Mouse (Mus musculus) kidney, adult 9 months (tissue): Measurements from ENCODE around the gene Cyp4a10.
A peak's percentile ranks its signal among the peaks of the same experiment; 100 is the strongest.
"Not testable (repeated sequence)": the region's sequence is repeated elsewhere in the genome, so short reads cannot be mapped to it uniquely, and the experiment has no call there.

Source experiments
- DNase-seq: peaks from one replicate; pipeline ENCODE4 v3.0.0; 2022

Cyp4a10 gene

GRCm38 (mm10) chr4:115518000-115518399 lies at the start of gene Cyp4a10:
Gene Cyp4a10, plus strand, starts transcription at chr4:115518264.
- peak; percentile 76 for DNase-seq

- DNase-seq = not testable (repeated sequence)
Observed at GRCm38 (mm10) chr4:115473585-115473984, 44.5 kb upstream of the Cyp4a10 start.

GRCm38 (mm10) chr4:115476051-115476450 lies 42.0 kb upstream of the Cyp4a10 start:
- DNase-seq = peak; percentile 72

- DNase-seq = no peak
Observed at GRCm38 (mm10) chr4:115481006-115481652, 36.9 kb upstream of the Cyp4a10 start.

- DNase-seq = no peak
Observed at GRCm38 (mm10) chr4:115496001-115496400, 22.1 kb upstream of the Cyp4a10 start, which contains the start of gene Cyp4a14. Gene Cyp4a14, minus strand, starts transcription at chr4:115496142.

GRCm38 (mm10) chr4:115497466-115497865 lies 20.6 kb upstream of the Cyp4a10 start:
- DNase-seq = peak; percentile 85

- DNase-seq = peak; percentile 87
Observed at GRCm38 (mm10) chr4:115513964-115514363, 4.1 kb upstream of the Cyp4a10 start.

GRCm38 (mm10) chr4:115519444-115519843 lies 1.4 kb downstream of the Cyp4a10 start:
- DNase-seq = no peak

- no peak for DNase-seq
Observed at GRCm38 (mm10) chr4:115521766-115522165, 3.7 kb downstream of the Cyp4a10 start.

- DNase-seq = no peak
Observed at GRCm38 (mm10) chr4:115545101-115545500, 27.0 kb downstream of the Cyp4a10 start.

- peak; percentile 42 for DNase-seq
Observed at GRCm38 (mm10) chr4:115546141-115546828, 28.2 kb downstream of the Cyp4a10 start.

GRCm38 (mm10) chr4:115552726-115553125 lies 34.7 kb downstream of the Cyp4a10 start:
- DNase-seq = peak; percentile 81

GRCm38 (mm10) chr4:115555513-115555912 lies 37.4 kb downstream of the Cyp4a10 start:
- DNase-seq = peak; percentile 82

- peak; percentile 71 for DNase-seq
Observed at GRCm38 (mm10) chr4:115557861-115558561, 39.9 kb downstream of the Cyp4a10 start.

- not testable (repeated sequence) for DNase-seq
Observed at GRCm38 (mm10) chr4:115561236-115561635, 43.2 kb downstream of the Cyp4a10 start.

GRCm38 (mm10) chr4:115563401-115563800 lies 45.3 kb downstream of the Cyp4a10 start, which contains the start of gene Cyp4a31:
Gene Cyp4a31, plus strand, starts transcription at chr4:115563649.
- DNase-seq = peak; percentile 84

GRCm38 (mm10) chr4:115564469-115565225 lies 46.6 kb downstream of the Cyp4a10 start:
- DNase-seq = not testable (repeated sequence)

GRCm38 (mm10) chr4:115575255-115575654 lies 57.2 kb downstream of the Cyp4a10 start:
- DNase-seq = no peak

GRCm38 (mm10) chr4:115575776-115576175 lies 57.7 kb downstream of the Cyp4a10 start:
- no peak for DNase-seq

- no peak for DNase-seq
Observed at GRCm38 (mm10) chr4:115583036-115583435, 65.0 kb downstream of the Cyp4a10 start.
